Mouse (Mus musculus): Measurements from ENCODE around the gene Vars. TPM values are rescaled to one million over a fixed set of nuclear protein-coding genes. Genes with fewer than 3 reads are reported as not detected.
"Not testable (repeated sequence)": the region's sequence is repeated elsewhere in the genome, so short reads cannot be mapped to it uniquely, and the experiment has no call there.

Gene Vars
- polyA plus RNA-seq, 1 experiment from 2014 or later, result 24.7 TPM

DNA sequence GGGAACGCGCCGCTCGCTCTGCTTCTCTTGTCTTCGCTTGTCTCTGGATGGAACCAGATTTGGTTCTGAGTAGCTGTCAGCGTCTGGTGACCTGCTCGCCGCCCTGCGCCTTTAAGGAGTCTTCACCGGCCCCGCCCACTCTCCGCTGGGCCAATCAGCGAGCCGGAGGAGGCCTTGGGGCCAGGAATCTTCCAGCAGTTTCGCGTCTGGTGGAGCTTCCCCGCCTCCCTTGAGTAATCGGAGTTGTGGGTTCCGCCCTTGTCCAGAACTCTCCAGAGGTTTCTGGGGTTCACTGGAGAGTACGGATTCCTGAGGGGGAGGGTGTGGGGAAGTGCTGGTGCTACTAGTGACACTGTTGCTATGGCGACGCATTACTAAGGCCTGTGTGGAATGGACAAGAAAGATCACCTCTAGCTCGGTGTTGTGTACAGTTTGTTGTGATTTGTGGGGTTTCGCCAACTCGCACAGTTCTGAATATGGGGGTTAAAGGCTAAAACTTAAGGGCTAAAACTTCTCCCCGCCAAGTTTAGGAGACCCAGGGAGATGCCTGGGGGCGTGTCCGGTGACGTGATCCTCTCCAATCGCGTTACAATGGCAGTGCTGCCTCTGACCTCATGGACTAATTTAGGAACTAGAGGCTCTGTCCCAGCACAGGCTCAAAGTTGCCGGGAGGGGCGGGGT lies 28.6 kb upstream of the Vars start, which contains the start of the genes Hspa1a and Hspa1l:
Hspa1a (minus strand) TSS at position 88 of the 681 bp plus-strand sequence.
Hspa1l (plus strand) TSS at position 635 of the 681 bp plus-strand sequence.
- peak; percentile 97 for DNase-seq (ENCODE audit: low spot score)
- 0 out of 2 replicates have a peak, but pooled peaks have one; percentile 20 for TF ChIP-seq EP300 (IDR thresholded peaks at IDR 0.05)
- peak within 1 kb of the TSS; percentile 48 for H3K27ac ChIP-seq (ENCODE audit: low read length)
- not testable (repeated sequence) for H3K36me3 ChIP-seq (ENCODE audit: insufficient read depth, low read length); H3K4me1 ChIP-seq (ENCODE audit: insufficient read depth, low read depth, low read length); H3K9me3 ChIP-seq (ENCODE audit: low read length); H3K27me3 ChIP-seq (replicated peaks; ENCODE audit: insufficient read depth, low read length)
- ATAC-seq, result peak; percentile 97
- H3K9ac ChIP-seq (replicated peaks; ENCODE audit: low read depth), result 0 out of 2 replicates have a peak within 1 kb of the TSS, but pooled peaks have one; percentile 20
- peak within 1 kb of the TSS; percentile 27 for H3K4me3 ChIP-seq (ENCODE audit: low read depth, low read length)
- 2% methylated on average over 24 of the region's 33 CpGs for WGBS
- H3K4me2 ChIP-seq (replicated peaks; ENCODE audit: low read depth, low read length), result peak within 1 kb of the TSS; percentile 55

DNA sequence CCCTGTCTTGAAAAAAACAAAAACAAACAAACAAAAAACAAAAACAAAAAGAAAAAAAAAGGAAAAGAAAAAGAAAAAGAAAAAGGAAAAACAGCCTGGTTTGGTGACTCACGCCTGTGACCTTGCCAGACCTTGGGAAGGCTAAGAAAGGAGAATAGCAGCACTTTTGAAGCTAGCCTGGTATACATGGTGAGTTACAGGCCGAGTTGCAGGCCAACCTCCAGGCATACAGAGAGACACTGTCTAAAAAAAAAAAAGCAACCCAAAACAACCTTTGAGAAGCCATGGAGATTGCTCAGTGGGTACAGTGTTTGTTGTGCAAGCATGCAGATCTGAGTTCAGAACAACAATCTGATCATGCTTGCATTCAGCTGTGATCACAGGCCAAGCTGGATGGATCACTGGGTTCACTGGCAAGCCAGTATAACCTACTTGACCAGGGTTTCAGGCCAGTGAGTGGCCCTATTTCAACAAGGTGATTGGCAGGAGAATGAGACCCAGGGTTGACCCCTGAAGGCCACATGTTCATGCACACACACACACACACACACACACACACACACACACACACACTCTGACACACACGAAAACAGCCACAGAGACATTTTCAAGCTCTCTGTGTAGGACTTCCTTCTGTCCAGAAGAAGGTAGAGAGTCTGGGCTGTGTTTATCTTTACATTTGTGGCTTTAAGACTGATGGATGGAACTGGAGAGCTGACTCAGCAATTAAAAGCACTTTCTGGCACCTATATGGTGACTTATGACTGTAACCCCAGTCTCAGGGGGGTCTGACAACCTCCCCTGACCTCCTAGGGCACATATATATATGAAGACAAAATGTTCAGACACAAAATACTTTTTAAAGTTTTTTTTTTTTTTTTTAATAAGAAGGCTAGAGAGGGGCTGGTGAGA lies 24.9 kb upstream of the Vars start:
- Histone ChIP-seq H3K4me2 (replicated peaks; ENCODE audit: low read depth, low read length) (no peak overlapping the region), H3K9ac (replicated peaks; ENCODE audit: low read depth) (no peak overlapping the region), H3K27me3 (replicated peaks; ENCODE audit: insufficient read depth, low read length) (no peaks in the 10 kb centered on the region), H3K4me3 (ENCODE audit: low read depth, low read length) (no peak overlapping the region), H3K9me3 (ENCODE audit: low read length) (no peaks in the 10 kb centered on the region), H3K36me3 (ENCODE audit: insufficient read depth, low read length) (no peaks in the 10 kb centered on the region), H3K4me1 (ENCODE audit: insufficient read depth, low read depth, low read length) (peaks cover under 1% of the 10 kb centered on the region; the same call in 1 of the 2 replicates), H3K27ac (ENCODE audit: low read length) (no peak overlapping the region)
- ATAC-seq (no peak), DNase-seq (ENCODE audit: low spot score) (no peak)
- WGBS, result 76% methylated on average over 3 of the region's 3 CpGs
- TF ChIP-seq CTCF (IDR thresholded peaks at IDR 0.05) (no peak), EP300 (IDR thresholded peaks at IDR 0.05) (no peak)

DNA sequence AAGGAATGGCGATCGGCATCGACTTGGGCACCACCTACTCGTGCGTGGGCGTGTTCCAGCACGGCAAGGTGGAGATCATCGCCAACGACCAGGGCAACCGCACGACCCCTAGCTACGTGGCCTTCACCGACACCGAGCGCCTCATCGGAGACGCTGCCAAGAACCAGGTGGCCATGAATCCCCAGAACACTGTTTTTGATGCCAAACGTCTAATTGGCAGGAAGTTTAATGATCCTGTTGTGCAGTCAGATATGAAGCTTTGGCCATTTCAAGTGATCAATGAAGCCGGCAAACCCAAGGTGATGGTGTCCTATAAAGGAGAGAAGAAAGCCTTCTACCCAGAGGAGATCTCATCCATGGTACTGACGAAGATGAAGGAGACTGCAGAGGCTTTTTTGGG lies 23.8 kb upstream of the Vars start:
- WGBS, result 91% methylated on average over 20 of the region's 20 CpGs
- Histone ChIP-seq H3K9ac (replicated peaks; ENCODE audit: low read depth) (no peak overlapping the region), H3K36me3 (ENCODE audit: insufficient read depth, low read length) (no peaks in the 10 kb centered on the region), H3K4me1 (ENCODE audit: insufficient read depth, low read depth, low read length) (peaks cover 3% of the 10 kb centered on the region; the same call in 1 of the 2 replicates), H3K27me3 (replicated peaks; ENCODE audit: insufficient read depth, low read length) (no peaks in the 10 kb centered on the region), H3K27ac (ENCODE audit: low read length) (no peak overlapping the region), H3K4me3 (ENCODE audit: low read depth, low read length) (no peak overlapping the region), H3K9me3 (ENCODE audit: low read length) (no peaks in the 10 kb centered on the region), H3K4me2 (replicated peaks; ENCODE audit: low read depth, low read length) (no peak overlapping the region)
- TF ChIP-seq EP300 (IDR thresholded peaks at IDR 0.05) (no peak), CTCF (IDR thresholded peaks at IDR 0.05) (no peak)
- ATAC-seq, result no peak
- DNase-seq (ENCODE audit: low spot score), result no peak

DNA sequence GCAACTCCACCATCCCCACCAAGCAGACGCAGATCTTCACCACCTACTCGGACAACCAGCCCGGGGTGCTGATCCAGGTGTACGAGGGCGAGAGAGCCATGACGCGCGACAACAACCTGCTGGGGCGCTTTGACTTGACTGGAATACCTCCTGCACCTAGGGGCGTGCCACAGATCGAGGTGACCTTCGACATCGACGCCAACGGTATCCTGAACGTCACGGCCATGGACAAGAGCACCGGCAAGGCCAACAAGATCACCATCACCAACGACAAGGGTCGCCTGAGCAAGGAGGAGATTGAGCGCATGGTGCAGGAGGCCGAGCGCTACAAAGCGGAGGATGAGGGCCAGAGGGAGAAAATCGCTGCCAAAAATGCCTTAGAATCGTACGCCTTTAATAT lies 22.5 kb upstream of the Vars start:
- no peak overlapping the region for H3K4me3 ChIP-seq (ENCODE audit: low read depth, low read length)
- TF ChIP-seq EP300 (IDR thresholded peaks at IDR 0.05), result no peak
- no peak for TF ChIP-seq CTCF (IDR thresholded peaks at IDR 0.05)
- ATAC-seq, result no peak
- no peak overlapping the region for H3K9ac ChIP-seq (replicated peaks; ENCODE audit: low read depth)
- 87% methylated on average over 27 of the region's 27 CpGs for WGBS
- no peak overlapping the region for H3K27ac ChIP-seq (ENCODE audit: low read length)
- no peak overlapping the region for H3K4me2 ChIP-seq (replicated peaks; ENCODE audit: low read depth, low read length)
- DNase-seq (ENCODE audit: low spot score), result no peak
- no peaks in the 10 kb centered on the region for H3K36me3 ChIP-seq (ENCODE audit: insufficient read depth, low read length)
- no peaks in the 10 kb centered on the region for H3K27me3 ChIP-seq (replicated peaks; ENCODE audit: insufficient read depth, low read length)
- peaks cover 7% of the 10 kb centered on the region for H3K4me1 ChIP-seq (ENCODE audit: insufficient read depth, low read depth, low read length)
- no peaks in the 10 kb centered on the region for H3K9me3 ChIP-seq (ENCODE audit: low read length)

DNA sequence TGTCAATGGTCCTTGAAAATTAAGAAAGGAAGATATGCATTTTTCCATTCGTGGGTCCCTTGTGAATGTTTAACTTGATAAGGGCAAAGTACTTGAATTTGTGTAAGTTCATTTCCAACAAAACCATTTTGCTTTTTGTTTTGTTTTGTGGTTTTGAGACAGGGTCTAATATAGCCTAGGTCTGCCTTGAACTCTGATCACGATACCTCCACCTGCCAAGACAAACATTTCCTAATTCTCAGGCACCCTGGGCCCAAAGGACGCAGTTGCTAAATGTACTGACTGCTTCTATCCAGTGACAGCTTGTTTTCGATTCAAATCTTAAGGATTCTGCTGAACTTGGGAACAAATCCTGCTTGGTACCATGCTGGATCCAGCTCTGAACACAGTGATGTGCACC lies 21.2 kb upstream of the Vars start:
- H3K36me3 ChIP-seq (ENCODE audit: insufficient read depth, low read length), result no peaks in the 10 kb centered on the region
- H3K4me1 ChIP-seq (ENCODE audit: insufficient read depth, low read depth, low read length), result peaks cover 7% of the 10 kb centered on the region
- WGBS, result 84% methylated on average over 4 of the region's 4 CpGs
- no peak overlapping the region for H3K9ac ChIP-seq (replicated peaks; ENCODE audit: low read depth)
- no peak overlapping the region for H3K4me2 ChIP-seq (replicated peaks; ENCODE audit: low read depth, low read length)
- no peak overlapping the region for H3K4me3 ChIP-seq (ENCODE audit: low read depth, low read length)
- H3K27me3 ChIP-seq (replicated peaks; ENCODE audit: insufficient read depth, low read length), result no peaks in the 10 kb centered on the region
- TF ChIP-seq CTCF (IDR thresholded peaks at IDR 0.05), result no peak
- TF ChIP-seq EP300 (IDR thresholded peaks at IDR 0.05), result no peak
- no peak for DNase-seq (ENCODE audit: low spot score)
- no peak overlapping the region for H3K27ac ChIP-seq (ENCODE audit: low read length)
- H3K9me3 ChIP-seq (ENCODE audit: low read length), result no peaks in the 10 kb centered on the region
- ATAC-seq, result no peak

DNA sequence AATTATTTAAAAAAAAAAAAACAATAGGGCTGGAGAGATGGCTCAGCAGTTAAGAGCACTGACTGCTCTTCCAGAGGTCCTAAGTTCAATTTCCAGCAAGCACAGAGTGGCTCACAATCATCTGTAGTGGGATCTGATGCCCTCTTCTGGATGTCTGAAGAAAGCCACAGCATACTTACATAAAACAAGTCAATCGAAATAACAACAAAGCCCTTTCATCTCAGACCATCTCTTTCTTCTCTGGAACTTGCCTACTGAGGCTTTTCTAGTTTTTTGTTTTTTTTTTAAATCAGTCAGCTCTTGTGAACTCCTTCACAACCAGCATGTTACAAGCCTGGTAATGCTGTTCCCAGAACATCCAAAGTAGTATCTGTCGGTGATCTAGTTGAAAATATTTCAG lies 20.1 kb upstream of the Vars start:
- peaks cover 7% of the 10 kb centered on the region for H3K4me1 ChIP-seq (ENCODE audit: insufficient read depth, low read depth, low read length)
- ATAC-seq, result no peak

More for the DNA sequence above, 20.1 kb upstream of the Vars start:
- DNase-seq (ENCODE audit: low spot score), result peak; percentile 92
- WGBS, result 5% methylated on average over 2 of the region's 2 CpGs
- H3K27ac ChIP-seq (ENCODE audit: low read length), result peak overlapping the region; percentile 92; the same call in 1 of the 2 replicates
- H3K9me3 ChIP-seq (ENCODE audit: low read length), result no peaks in the 10 kb centered on the region
- peak overlapping the region; percentile 86 for H3K4me2 ChIP-seq (replicated peaks; ENCODE audit: low read depth, low read length)
- 0 out of 2 replicates have a peak, but pooled peaks cover 1% of the 10 kb centered on the region for H3K36me3 ChIP-seq (ENCODE audit: insufficient read depth, low read length)
- no peak overlapping the region for H3K9ac ChIP-seq (replicated peaks; ENCODE audit: low read depth)
- peak overlapping the region; percentile 58; the same call in 1 of the 2 replicates for H3K4me3 ChIP-seq (ENCODE audit: low read depth, low read length)
- H3K27me3 ChIP-seq (replicated peaks; ENCODE audit: insufficient read depth, low read length), result no peaks in the 10 kb centered on the region
- TF ChIP-seq EP300 (IDR thresholded peaks at IDR 0.05), result no peak
- TF ChIP-seq CTCF (IDR thresholded peaks at IDR 0.05), result peak; percentile 79

Measured in lung, postnatal 0 days (tissue).